Mouse (Mus musculus): ENCODE measurements at regions not wholly inside any gene's neighbourhood (a gene's known extent, or its start where the extent isn't known, plus 50 kb on each side); places are given as distances from the start of the nearest gene placed in this dataset.

GRCm38 (mm10) chr3:49842119-49842518 lies 85.0 kb upstream of the Pcdh18 start:
- DNase-seq (ENCODE audit: low read depth, low spot score), result no peak
- 78% methylated on average over 6 of the region's 6 CpGs for WGBS

GRCm38 (mm10) chr3:49840448-49841156 lies 83.5 kb upstream of the Pcdh18 start:
- peak; percentile 80 for DNase-seq (ENCODE audit: low read depth, low spot score)
- 31% methylated on average over 10 of the region's 10 CpGs for WGBS

- WGBS, result 70% methylated on average over 5 of the region's 5 CpGs
- no peak for DNase-seq (ENCODE audit: low read depth, low spot score)
These were observed 57.3 kb upstream of the Pcdh18 start for GRCm38 (mm10) chr3:49814401-49814800.

GRCm38 (mm10) chr3:49807721-49808120 lies 50.6 kb upstream of the Pcdh18 start:
- 65% methylated on average over 5 of the region's 5 CpGs for WGBS
- no peak for DNase-seq (ENCODE audit: low read depth, low spot score)

- no peak for DNase-seq (ENCODE audit: low read depth, low spot score)
- 48% methylated on average over 1 of the region's 1 CpGs for WGBS
These were observed 50.2 kb upstream of the Pcdh18 start for GRCm38 (mm10) chr3:49807280-49807679.

Data from large intestine, adult 2 months (tissue).